Mouse (Mus musculus) cortical plate, adult 2 months (tissue): ENCODE measurements at regions not wholly inside any gene's neighbourhood (a gene's known extent, or its start where the extent isn't known, plus 50 kb on each side); places are given as distances from the start of the nearest gene placed in this dataset.

Source experiments
- H3K27ac ChIP-seq: fragments of 200-500 bp; 2 replicates; pipeline ENCODE4 v1.5.1; 2012; ENCODE audit warnings: low read length, control low read depth, inconsistent platforms; ENCODE audit not compliant: insufficient read depth
- H3K4me1 ChIP-seq: fragments of 200-500 bp; 2 replicates; pipeline ENCODE4 v1.6.1; 2011; ENCODE audit warnings: low read length; ENCODE audit not compliant: control insufficient read depth, insufficient read depth
- H3K4me3 ChIP-seq: fragments of 200-500 bp; 2 replicates; pipeline ENCODE4 v1.5.1; 2011; ENCODE audit warnings: mild to moderate bottlenecking, low read length, control low read depth; ENCODE audit not compliant: insufficient read depth
- CTCF ChIP-seq: fragments of 200-500 bp; IDR thresholded peaks from 2 replicates; pipeline ENCODE4 v1.5.1; 2011; ENCODE audit warnings: mild to moderate bottlenecking, control low read depth, low read length; ENCODE audit not compliant: insufficient read depth; ENCODE audit errors: extremely low read depth
- POLR2A ChIP-seq: fragments of 200-500 bp; IDR thresholded peaks from 2 replicates; pipeline ENCODE4 v1.6.1; 2011; ENCODE audit warnings: mild to moderate bottlenecking, low read length, control low read depth; ENCODE audit not compliant: insufficient read depth; ENCODE audit errors: extremely low read depth

GRCm38 (mm10) chr17:76327371-76327770, 775.6 kb upstream of the Fam98a start:
- no peaks in the 10 kb centered on the region for H3K4me1 ChIP-seq
- H3K27ac ChIP-seq, result no peak overlapping the region
- TF ChIP-seq CTCF, result no peak
- no peak for TF ChIP-seq POLR2A
- H3K4me3 ChIP-seq, result no peak overlapping the region

GRCm38 (mm10) chr17:76294630-76295029, 742.9 kb upstream of the Fam98a start:
- TF ChIP-seq CTCF, result peak; percentile 31; the same call in 1 of the 2 replicates
- no peak for TF ChIP-seq POLR2A
- Histone ChIP-seq H3K4me3 (no peak overlapping the region), H3K4me1 (no peaks in the 10 kb centered on the region), H3K27ac (no peak overlapping the region)
